Mouse (Mus musculus) cerebellum, adult 9-11 months (tissue): ENCODE data around the gene Adipor2.
"Not testable (repeated sequence)": the region's sequence is repeated elsewhere in the genome, so short reads cannot be mapped to it uniquely, and the experiment has no call there.

Source experiments
- DNase-seq: peaks from one replicate; pipeline ENCODE4 v3.0.0; 2022

Adipor2 gene

GRCm38 (mm10) chr6:119387801-119388649, 29.5 kb downstream of the Adipor2 start:
- peak; percentile 66 for DNase-seq

- no peak for DNase-seq
These were observed 30.7 kb downstream of the Adipor2 start for GRCm38 (mm10) chr6:119386821-119387220.

GRCm38 (mm10) chr6:119386421-119386820, 31.1 kb downstream of the Adipor2 start:
- DNase-seq: no peak

- DNase-seq: no peak
These were observed 31.8 kb downstream of the Adipor2 start for GRCm38 (mm10) chr6:119385668-119386067.

GRCm38 (mm10) chr6:119378631-119379030, 38.9 kb downstream of the Adipor2 start:
- no peak for DNase-seq

- DNase-seq: no peak
These were observed 39.9 kb downstream of the Adipor2 start for GRCm38 (mm10) chr6:119377613-119378012.

- DNase-seq: no peak
These were observed 42.5 kb downstream of the Adipor2 start for GRCm38 (mm10) chr6:119375035-119375434.

- DNase-seq: no peak
These were observed 44.4 kb downstream of the Adipor2 start for GRCm38 (mm10) chr6:119373000-119373705.

GRCm38 (mm10) chr6:119372237-119372636, 45.3 kb downstream of the Adipor2 start:
- no peak for DNase-seq

- no peak for DNase-seq
These were observed 45.9 kb downstream of the Adipor2 start for GRCm38 (mm10) chr6:119371624-119372023.

GRCm38 (mm10) chr6:119367382-119367781, 50.1 kb downstream of the Adipor2 start:
- no peak for DNase-seq

GRCm38 (mm10) chr6:119366800-119367199, 50.7 kb downstream of the Adipor2 start:
- not testable (repeated sequence) for DNase-seq

- no peak for DNase-seq
These were observed 53.9 kb downstream of the Adipor2 start for GRCm38 (mm10) chr6:119363593-119363992.

- DNase-seq: no peak
These were observed 56.4 kb downstream of the Adipor2 start for GRCm38 (mm10) chr6:119360925-119361702.

- not testable (repeated sequence) for DNase-seq
These were observed 57.3 kb downstream of the Adipor2 start for GRCm38 (mm10) chr6:119360250-119360649.

GRCm38 (mm10) chr6:119358020-119358571, 59.4 kb downstream of the Adipor2 start:
- no peak for DNase-seq

- DNase-seq: no peak
These were observed 65.0 kb downstream of the Adipor2 start for GRCm38 (mm10) chr6:119352501-119352900.

GRCm38 (mm10) chr6:119351656-119352055, 65.8 kb downstream of the Adipor2 start:
- no peak for DNase-seq

GRCm38 (mm10) chr6:119350703-119351198, 66.8 kb downstream of the Adipor2 start:
- no peak for DNase-seq

GRCm38 (mm10) chr6:119348234-119348633, 69.3 kb downstream of the Adipor2 start:
- peak; percentile 78 for DNase-seq

GRCm38 (mm10) chr6:119347813-119348212, 69.7 kb downstream of the Adipor2 start:
- DNase-seq: no peak

GRCm38 (mm10) chr6:119346257-119346656, 71.2 kb downstream of the Adipor2 start:
- DNase-seq: peak; percentile 79

GRCm38 (mm10) chr6:119341409-119341808, 76.1 kb downstream of the Adipor2 start:
- DNase-seq: no peak
